Comparison of ENCODE assay signal across 35 mouse cellular contexts in the genomic region with DNA sequence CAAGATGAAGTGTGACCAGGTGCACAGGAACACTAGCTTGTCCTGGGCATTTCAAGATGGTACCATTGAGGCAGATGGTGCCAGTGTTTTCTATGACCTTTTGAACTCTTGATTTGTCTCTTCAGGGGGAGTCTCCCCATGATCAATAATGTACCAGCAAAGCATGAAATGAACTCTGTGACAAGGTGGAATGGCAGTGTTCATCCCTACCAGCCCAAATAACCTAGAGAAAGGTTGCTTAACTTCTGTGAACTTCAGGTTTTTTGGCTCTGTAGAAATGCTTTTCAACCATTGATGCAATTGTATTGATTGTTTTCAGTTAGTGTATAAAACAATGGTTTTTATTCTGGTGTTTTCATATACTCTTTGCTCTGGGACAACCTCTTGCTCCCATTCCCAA.
"Had no signal": no experiment of that assay in that cellular context is flagged by ENCODE, and none has a peak within 500 bp of the region (broad histone marks: within the 10 kb centered on the region; RNA-seq: fewer than 3 reads in every experiment).

No protein-coding gene starts in this region.

- H3K27me3 ChIP-seq: heart, embryonic 12.5 days; heart, embryonic 13.5 days; heart, embryonic 15.5 days; hindbrain, embryonic 12.5 days; hindbrain, embryonic 13.5 days; hindbrain, embryonic 15.5 days; intestine, embryonic 15.5 days; kidney, embryonic 15.5 days had no signal

- H3K27ac ChIP-seq: heart, embryonic 10.5 days; heart, embryonic 13.5 days; heart, embryonic 15.5 days; hindbrain, embryonic 10.5 days; hindbrain, embryonic 12.5 days; hindbrain, embryonic 13.5 days; hindbrain, embryonic 14.5 days; hindbrain, embryonic 15.5 days; hindbrain, postnatal 0 days; intestine, embryonic 15.5 days; kidney, embryonic 15.5 days; kidney, postnatal 0 days; layer of hippocampus, adult 2 months had no signal

- H3K9me3 ChIP-seq: heart, embryonic 10.5 days; heart, embryonic 12.5 days; heart, embryonic 13.5 days; heart, embryonic 15.5 days; hindbrain, embryonic 10.5 days; hindbrain, embryonic 12.5 days; hindbrain, embryonic 13.5 days; hindbrain, embryonic 15.5 days; intestine, embryonic 15.5 days; kidney, embryonic 15.5 days had no signal

- DNase-seq: heart, postnatal 10 days; heart, postnatal 14 days; heart, postnatal 36 days; heart, postnatal 4 days; kidney, adult 11 months; kidney, adult 18-20 months; kidney, adult 2 months; kidney, adult 8-10 months; kidney, adult 9 months; kidney, postnatal 10 days; kidney, postnatal 14 days; kidney, postnatal 25 days; kidney, postnatal 36 days; kidney, postnatal 4 days; layer of hippocampus, adult 9-11 months; layer of hippocampus, postnatal 36 days had no signal

- H3K9ac ChIP-seq: heart, embryonic 12.5 days; heart, embryonic 13.5 days; heart, embryonic 15.5 days; hindbrain, embryonic 12.5 days; hindbrain, embryonic 13.5 days; hindbrain, embryonic 14.5 days; hindbrain, embryonic 15.5 days; intestine, embryonic 15.5 days; kidney, embryonic 15.5 days had no signal

- ATAC-seq: hindbrain, embryonic 16.5 days; hindbrain, postnatal 0 days; inflammation-experienced regulatory T-cells, adult 6 months; intestine, embryonic 15.5 days; intestine, embryonic 16.5 days; intestine, postnatal 0 days had no signal

- H3K4me2 ChIP-seq: heart, embryonic 11.5 days; heart, embryonic 12.5 days; heart, embryonic 13.5 days; heart, embryonic 15.5 days; hindbrain, embryonic 12.5 days; hindbrain, embryonic 13.5 days; hindbrain, embryonic 14.5 days; hindbrain, embryonic 15.5 days; intestine, embryonic 15.5 days; kidney, embryonic 15.5 days had no signal

- H3K4me3 ChIP-seq: heart, embryonic 10.5 days; heart, embryonic 12.5 days; heart, embryonic 13.5 days; heart, embryonic 15.5 days; hindbrain, embryonic 10.5 days; hindbrain, embryonic 12.5 days; hindbrain, embryonic 13.5 days; hindbrain, embryonic 15.5 days; intestine, embryonic 15.5 days; kidney, embryonic 15.5 days; layer of hippocampus, adult 2 months had no signal

- H3K4me1 ChIP-seq: heart, embryonic 10.5 days; heart, embryonic 12.5 days; heart, embryonic 13.5 days; heart, embryonic 15.5 days; hindbrain, embryonic 10.5 days; hindbrain, embryonic 12.5 days; hindbrain, embryonic 13.5 days; hindbrain, embryonic 15.5 days; intestine, embryonic 15.5 days; kidney, embryonic 15.5 days had no signal

- H3K36me3 ChIP-seq: heart, embryonic 10.5 days; heart, embryonic 12.5 days; heart, embryonic 13.5 days; heart, embryonic 15.5 days; hindbrain, embryonic 10.5 days; hindbrain, embryonic 12.5 days; hindbrain, embryonic 13.5 days; hindbrain, embryonic 15.5 days; intestine, embryonic 15.5 days; kidney, embryonic 15.5 days had no signal
